ENCODE assay signal across 27 mouse cellular contexts in the genomic region with DNA sequence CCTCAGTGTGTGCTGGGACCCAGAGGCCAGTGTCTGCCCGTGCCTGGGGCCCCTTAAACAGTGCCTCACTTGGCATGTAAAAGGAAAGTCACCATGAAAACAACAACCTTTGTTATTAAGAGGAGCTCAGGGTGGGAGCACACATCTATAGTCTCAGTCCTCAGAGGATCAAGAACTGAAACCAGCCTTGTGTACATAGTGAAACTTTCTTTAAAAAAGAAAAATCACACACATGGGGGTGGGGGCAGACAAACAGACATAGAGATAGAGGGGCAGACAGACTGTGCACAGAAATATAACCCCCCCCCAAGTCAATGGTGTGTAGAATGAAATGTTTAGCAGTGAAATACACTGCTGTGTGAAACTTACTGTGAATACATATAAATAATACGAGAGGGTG. TPM values are rescaled to one million over a fixed set of nuclear protein-coding genes. Genes with fewer than 3 reads are reported as not detected.
"Had no signal": no experiment of that assay in that cellular context is flagged by ENCODE, and none has a peak within 500 bp of the region (broad histone marks: within the 10 kb centered on the region; RNA-seq: fewer than 3 reads in every experiment).

No protein-coding gene starts in this region.

- H3K27me3 ChIP-seq: heart, embryonic 13.5 days; heart, embryonic 15.5 days; hindbrain, embryonic 12.5 days; hindbrain, embryonic 15.5 days; limb, embryonic 12.5 days; liver, embryonic 13.5 days; liver, embryonic 15.5 days had no signal

- ATAC-seq: hindbrain, postnatal 0 days; intestine, embryonic 16.5 days had no signal

- DNase-seq: gastrocnemius, postnatal 14 days; gastrocnemius, postnatal 36 days; heart, adult 2 months; heart, postnatal 14 days; heart, postnatal 36 days; kidney, adult 11 months; kidney, adult 2 months; kidney, adult 9 months; kidney, postnatal 10 days; kidney, postnatal 25 days; kidney, postnatal 4 days; liver; liver, embryonic 13.5 days had no signal

- H3K27ac ChIP-seq: heart, adult 2 months; heart, embryonic 13.5 days; heart, embryonic 15.5 days; hindbrain, embryonic 12.5 days; hindbrain, embryonic 15.5 days; hindbrain, postnatal 0 days; layer of hippocampus, adult 2 months; left cerebral cortex, adult 2 months; limb, embryonic 10.5 days; limb, embryonic 12.5 days; liver, embryonic 13.5 days; liver, embryonic 15.5 days had no signal

- H3K9me3 ChIP-seq: heart, embryonic 15.5 days; hindbrain, embryonic 12.5 days; hindbrain, embryonic 15.5 days; limb, embryonic 10.5 days; limb, embryonic 12.5 days; liver, embryonic 13.5 days; liver, embryonic 15.5 days had no signal

- H3K36me3 ChIP-seq: heart, embryonic 13.5 days; heart, embryonic 15.5 days; hindbrain, embryonic 12.5 days; hindbrain, embryonic 15.5 days; limb, embryonic 10.5 days; limb, embryonic 12.5 days; liver, embryonic 13.5 days; liver, embryonic 15.5 days had no signal

- H3K4me3 ChIP-seq: heart, adult 2 months; heart, embryonic 13.5 days; heart, embryonic 15.5 days; hindbrain, embryonic 12.5 days; hindbrain, embryonic 15.5 days; layer of hippocampus, adult 2 months; left cerebral cortex, adult 2 months; limb, embryonic 10.5 days; limb, embryonic 12.5 days; liver, embryonic 13.5 days; liver, embryonic 15.5 days had no signal

- H3K4me2 ChIP-seq: heart, embryonic 11.5 days; heart, embryonic 13.5 days; heart, embryonic 15.5 days; hindbrain, embryonic 12.5 days; hindbrain, embryonic 15.5 days; limb, embryonic 12.5 days; liver, embryonic 11.5 days; liver, embryonic 13.5 days; liver, embryonic 15.5 days had no signal

- H3K4me1 ChIP-seq: heart, embryonic 13.5 days; heart, embryonic 15.5 days; hindbrain, embryonic 15.5 days; liver, embryonic 13.5 days; liver, embryonic 15.5 days had no signal

- H3K9ac ChIP-seq: heart, embryonic 13.5 days; heart, embryonic 15.5 days; hindbrain, embryonic 12.5 days; hindbrain, embryonic 15.5 days; limb, embryonic 12.5 days; liver, embryonic 13.5 days; liver, embryonic 15.5 days had no signal

RNA-seq across cellular contexts. Expression of gene D430041D05Rik, which starts 16.0 kb away (rescaled TPM):
- total RNA-seq: hematopoietic stem cell, adult 5-6 weeks had no signal
- polyA plus RNA-seq: liver, embryonic 15.5 days had no signal
